Mouse (Mus musculus) intestine, embryonic 15.5 days (tissue): ENCODE results near the gene Ndrg3. TPM values are rescaled to one million over a fixed set of nuclear protein-coding genes. Genes with fewer than 3 reads are reported as not detected.
A peak's percentile ranks its signal among the peaks of the same experiment; 100 is the strongest.

Experiments
- ATAC-seq: fragments of 200-750 bp; cut with Nextera tagmentation; 2 replicates; pipeline ENCODE4 v1.8.0; 2017; ENCODE audit warnings: moderate TSS enrichment, moderate library complexity
- H3K27ac ChIP-seq: fragments of 300-500 bp; sonication (generic); 2 replicates; pipeline ENCODE4 v1.5.1; 2015; ENCODE audit warnings: mild to moderate bottlenecking, inconsistent platforms
- H3K27me3 ChIP-seq: fragments of 300-500 bp; sonication (generic); replicated peaks from 2 replicates; pipeline ENCODE4 v1.6.1; 2015; ENCODE audit warnings: inconsistent platforms
- H3K36me3 ChIP-seq: fragments of 300-500 bp; sonication (generic); 2 replicates; pipeline ENCODE4 v1.6.1; 2015; ENCODE audit warnings: inconsistent platforms
- H3K4me1 ChIP-seq: fragments of 300-500 bp; sonication (generic); replicated peaks from 2 replicates; pipeline ENCODE4 v1.6.1; 2015; ENCODE audit warnings: inconsistent platforms
- H3K4me2 ChIP-seq: fragments of 300-500 bp; sonication (generic); replicated peaks from 2 replicates; pipeline ENCODE4 v1.6.1; 2015; ENCODE audit warnings: mild to moderate bottlenecking, inconsistent platforms
- H3K4me3 ChIP-seq: fragments of 300-500 bp; sonication (generic); replicated peaks from 2 replicates; pipeline ENCODE4 v1.5.1; 2015; ENCODE audit warnings: inconsistent platforms
- H3K9ac ChIP-seq: fragments of 300-500 bp; sonication (generic); 2 replicates; pipeline ENCODE4 v1.6.1; 2015; ENCODE audit warnings: inconsistent platforms
- H3K9me3 ChIP-seq: fragments of 300-500 bp; sonication (generic); 2 replicates; pipeline ENCODE4 v1.6.1; 2016; ENCODE audit warnings: inconsistent platforms
- WGBS: fragments of 180-500 bp; shearing (Covaris S2); methylation state at CpG from one replicate; pipeline ENCODE4 v1.1.7; 2015; 5-methylcytosine and 5-hydroxymethylcytosine counted together
- polyA plus RNA-seq: library from polyadenylated mRNA; unstranded; fragments of >200 nt; fragmentation: Nextera tagmentation; extraction: Ambion mirVana; gene quantifications from 2 replicates; pipeline ENCODE4 v1.2.1, GENCODE M21; 2015

The Ndrg3 gene
- polyA plus RNA-seq, 1 experiment from 2014 or later, result 41.7 TPM

DNA sequence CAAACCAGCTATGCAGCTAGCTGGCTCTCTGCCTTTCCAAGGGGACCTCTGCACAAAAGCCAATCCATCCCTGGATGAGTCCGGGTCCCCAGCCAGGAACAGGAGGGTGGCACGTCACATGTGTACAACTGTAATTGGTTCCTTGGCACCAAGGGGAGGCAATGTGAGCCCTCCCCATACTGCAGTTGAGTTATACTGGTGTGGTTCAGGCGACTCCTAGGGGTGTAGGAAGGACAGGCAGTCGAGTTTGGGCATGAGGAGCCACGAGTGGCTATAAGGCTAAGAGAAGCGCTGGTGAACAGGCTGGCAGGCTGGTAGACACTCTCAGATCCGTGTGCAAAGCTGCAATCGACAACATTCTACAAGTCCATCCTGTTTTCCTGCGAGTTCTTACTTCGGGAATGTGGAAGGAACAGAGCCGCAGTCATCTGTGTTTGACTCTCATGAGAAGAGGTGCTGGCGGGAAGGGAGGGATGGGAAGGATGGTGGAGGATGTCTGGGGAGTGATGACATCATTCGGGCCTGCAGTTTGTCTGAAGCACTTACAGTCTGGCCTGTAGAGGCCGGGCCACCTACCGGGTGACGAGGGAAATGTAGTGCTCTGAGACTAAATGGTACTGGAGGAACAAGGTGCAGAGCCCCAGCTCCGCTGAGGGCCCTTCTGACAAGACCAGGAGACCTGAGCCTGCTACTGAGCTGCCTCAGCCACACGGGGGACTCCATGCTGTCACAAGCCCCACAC lies 24.8 kb upstream of the Ndrg3 start:
- Histone ChIP-seq H3K9me3 (no peaks in the 10 kb centered on the region), H3K36me3 (peaks cover 30% of the 10 kb centered on the region), H3K27ac (no peak overlapping the region), H3K4me1 (peaks cover 10% of the 10 kb centered on the region; the same call in 1 of the 2 replicates), H3K27me3 (no peaks in the 10 kb centered on the region), H3K9ac (no peak overlapping the region), H3K4me3 (no peak overlapping the region), H3K4me2 (no peak overlapping the region)
- 0 out of 2 replicates have a peak, but pooled peaks have one; percentile 23 for ATAC-seq
- 70% methylated on average over 18 of the region's 18 CpGs for WGBS

DNA sequence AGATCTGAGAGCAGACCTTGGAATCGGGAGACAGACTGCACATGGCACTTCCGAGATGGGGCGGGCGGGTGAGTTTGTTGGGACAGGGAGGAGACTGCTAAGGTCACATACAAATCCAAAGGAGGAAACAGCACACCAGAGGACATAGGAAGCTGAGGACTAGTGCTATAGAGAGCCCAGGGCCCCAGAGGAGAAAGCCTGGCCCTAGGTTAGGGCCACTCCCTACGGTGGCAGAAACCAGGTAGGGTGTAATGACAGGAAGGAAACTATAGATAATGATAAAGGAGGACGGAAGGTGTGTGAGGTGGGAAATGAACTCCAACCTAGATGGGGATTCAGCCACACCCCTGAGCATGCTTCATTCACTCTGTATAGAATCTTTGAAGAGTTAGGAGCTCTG lies 20.5 kb upstream of the Ndrg3 start:
- H3K4me2 ChIP-seq, result no peak overlapping the region
- no peak overlapping the region for H3K27ac ChIP-seq
- ATAC-seq, result peak; percentile 72
- WGBS, result 57% methylated on average over 6 of the region's 6 CpGs
- no peak overlapping the region for H3K9ac ChIP-seq
- no peak overlapping the region for H3K4me3 ChIP-seq
- no peaks in the 10 kb centered on the region for H3K27me3 ChIP-seq
- peaks cover 11% of the 10 kb centered on the region for H3K36me3 ChIP-seq
- no peaks in the 10 kb centered on the region for H3K9me3 ChIP-seq
- peaks cover 27% of the 10 kb centered on the region for H3K4me1 ChIP-seq

DNA sequence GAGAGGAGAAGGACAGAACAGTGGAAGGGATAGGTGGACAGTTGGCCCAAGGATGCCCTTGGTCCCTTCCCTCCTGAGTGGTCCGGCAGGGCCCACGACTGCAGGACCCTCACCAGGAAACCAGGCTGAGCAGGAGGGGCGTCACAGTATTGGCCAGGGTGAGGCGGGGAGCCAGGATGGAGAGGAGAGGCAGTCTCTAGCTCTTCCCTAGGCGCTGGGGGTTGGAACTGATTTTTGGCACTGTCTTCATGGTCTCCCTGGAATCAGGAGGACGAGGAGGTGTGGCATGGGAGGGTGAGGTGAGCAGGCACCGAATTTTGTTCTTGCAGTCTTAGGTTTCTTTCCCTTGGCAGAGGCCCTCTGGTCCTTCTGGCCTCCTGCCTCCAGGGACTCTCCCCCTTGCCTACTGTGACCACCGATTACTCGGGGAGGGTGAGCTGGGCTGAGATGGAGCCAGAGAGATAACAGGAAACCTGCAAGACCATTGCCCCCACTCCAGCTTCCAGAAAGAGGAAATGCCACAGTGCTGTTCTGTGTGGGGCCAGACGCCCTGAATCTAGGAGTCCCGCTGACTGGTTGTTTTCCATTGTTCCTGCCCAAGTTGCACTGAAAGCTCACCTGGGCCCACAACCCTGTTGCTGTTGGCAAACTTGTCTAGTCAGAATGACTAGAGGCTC lies 18.9 kb upstream of the Ndrg3 start:
- H3K4me1 ChIP-seq, result peaks cover 35% of the 10 kb centered on the region
- H3K4me2 ChIP-seq, result no peak overlapping the region
- no peak for ATAC-seq
- no peak overlapping the region for H3K4me3 ChIP-seq
- 0 out of 2 replicates have a peak, but pooled peaks cover 2% of the 10 kb centered on the region for H3K36me3 ChIP-seq
- peak overlapping the region; percentile 3; the same call in 1 of the 2 replicates for H3K9ac ChIP-seq
- H3K27me3 ChIP-seq, result no peaks in the 10 kb centered on the region
- H3K27ac ChIP-seq, result no peak overlapping the region
- no peaks in the 10 kb centered on the region for H3K9me3 ChIP-seq
- 33% methylated on average over 11 of the region's 11 CpGs for WGBS

DNA sequence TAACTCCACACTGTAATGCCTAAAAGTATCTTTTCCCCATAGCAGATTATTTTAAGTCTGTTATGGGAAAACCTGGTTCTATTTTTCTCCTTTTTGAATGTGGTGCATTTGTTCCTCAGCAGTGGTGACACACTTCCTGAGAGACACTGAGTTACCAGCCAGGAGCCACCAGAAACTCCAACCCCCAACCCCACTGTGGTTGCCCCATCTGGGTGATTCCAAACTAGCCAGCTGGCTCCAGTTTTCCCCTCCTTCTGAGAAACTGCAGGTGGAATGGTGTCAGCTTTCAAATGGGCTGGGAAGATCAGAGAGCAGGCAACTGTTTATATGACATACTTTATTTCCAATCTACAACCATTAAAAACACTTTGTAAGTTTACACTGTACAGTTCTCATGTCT lies 18.3 kb upstream of the Ndrg3 start:
- no peaks in the 10 kb centered on the region for H3K36me3 ChIP-seq
- no peak overlapping the region for H3K4me3 ChIP-seq
- no peak overlapping the region for H3K27ac ChIP-seq
- no peak overlapping the region for H3K4me2 ChIP-seq
- no peak overlapping the region for H3K9ac ChIP-seq
- no peaks in the 10 kb centered on the region for H3K9me3 ChIP-seq
- H3K4me1 ChIP-seq, result peaks cover 36% of the 10 kb centered on the region
- no peaks in the 10 kb centered on the region for H3K27me3 ChIP-seq
- ATAC-seq, result no peak

DNA sequence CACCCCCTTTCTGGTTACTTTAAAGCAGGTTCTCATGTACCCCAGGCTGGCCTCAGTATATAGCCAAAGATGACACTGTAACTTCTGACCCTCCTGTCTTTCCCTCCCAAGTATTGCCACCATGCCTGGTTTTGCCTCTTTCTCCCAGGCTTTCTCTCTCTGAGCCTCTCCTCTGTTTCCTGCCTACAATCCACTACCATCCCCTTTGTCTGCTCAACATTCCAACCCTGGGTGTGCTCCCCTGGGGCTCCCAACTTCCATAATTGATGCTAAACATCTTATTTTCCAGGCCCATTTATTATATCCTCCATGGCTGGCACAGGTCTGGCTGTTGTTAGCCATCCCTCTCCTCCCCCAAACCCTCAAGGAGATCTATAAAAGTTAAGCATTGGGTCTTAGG lies 16.7 kb upstream of the Ndrg3 start:
- Histone ChIP-seq H3K4me3 (no peak overlapping the region), H3K4me2 (no peak overlapping the region), H3K9ac (no peak overlapping the region), H3K27me3 (no peaks in the 10 kb centered on the region), H3K4me1 (peaks cover 36% of the 10 kb centered on the region), H3K36me3 (no peaks in the 10 kb centered on the region), H3K9me3 (no peaks in the 10 kb centered on the region), H3K27ac (no peak overlapping the region)
- ATAC-seq, result no peak

DNA sequence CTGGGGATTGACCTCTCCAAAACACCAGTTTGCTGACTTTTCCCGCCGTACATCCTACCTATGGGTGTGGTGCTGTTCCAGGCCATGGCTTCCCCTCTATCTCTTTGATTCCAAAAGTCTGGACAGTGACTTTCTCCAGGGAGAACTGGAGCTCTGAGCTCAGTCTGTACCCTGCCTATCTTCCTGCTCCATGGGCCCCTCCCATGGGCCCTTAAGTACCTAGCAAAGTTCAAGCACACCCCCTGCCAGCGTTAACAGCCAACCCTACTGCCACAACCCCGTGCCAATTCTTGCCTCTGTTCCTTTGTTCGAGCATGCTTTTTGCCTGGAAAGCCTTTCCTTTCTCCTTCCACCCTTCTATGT lies 15.4 kb upstream of the Ndrg3 start:
- Histone ChIP-seq H3K27me3 (no peaks in the 10 kb centered on the region), H3K9me3 (no peaks in the 10 kb centered on the region), H3K27ac (peak overlapping the region; percentile 72), H3K36me3 (peaks cover 4% of the 10 kb centered on the region; the same call in 1 of the 2 replicates), H3K4me1 (peaks cover 30% of the 10 kb centered on the region), H3K9ac (peak overlapping the region; percentile 61), H3K4me3 (peak overlapping the region; percentile 73), H3K4me2 (peak overlapping the region; percentile 79)
- 27% methylated on average over 5 of the region's 5 CpGs for WGBS
- ATAC-seq, result peak; percentile 57; the same call in 1 of the 2 replicates

DNA sequence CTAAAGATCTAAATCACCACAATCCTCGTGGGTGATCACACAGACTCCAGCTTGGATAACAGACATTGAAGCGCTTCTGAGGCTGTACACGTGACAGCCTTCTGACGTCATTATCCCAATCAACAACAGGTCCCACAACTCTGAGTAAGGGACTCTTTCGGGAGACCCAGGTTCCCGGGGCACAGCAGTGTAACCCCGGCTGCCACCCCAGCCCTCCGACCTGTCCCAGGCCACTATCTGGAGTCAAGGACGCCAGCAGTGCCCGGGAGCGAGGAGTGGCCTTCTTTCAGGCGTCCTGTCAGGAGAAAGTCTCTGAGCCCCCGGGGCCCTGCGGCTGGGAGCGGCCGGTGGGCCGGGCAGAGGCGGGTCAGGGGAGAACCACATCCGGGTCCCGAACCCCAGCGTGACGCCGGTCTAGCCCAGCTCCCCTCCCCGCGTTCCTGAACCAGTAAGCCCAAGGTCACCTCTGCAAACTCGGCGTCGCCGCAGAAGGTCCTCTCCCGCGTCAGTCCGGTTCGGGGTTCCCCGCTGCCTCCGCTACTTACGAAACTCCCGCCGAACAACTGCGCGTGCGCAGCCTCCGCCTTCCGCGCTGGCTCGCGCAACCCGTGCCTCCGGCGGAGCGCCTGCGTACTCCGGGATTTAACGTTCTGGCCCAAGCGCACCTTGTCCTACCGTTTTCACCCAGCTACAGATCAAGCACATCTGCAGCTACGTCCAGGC lies 14.8 kb upstream of the Ndrg3 start, which contains the start of gene Dsn1:
TSS of gene Dsn1 (minus strand) at position 644 of the 723 bp plus-strand sequence.
- Histone ChIP-seq H3K27me3 (no peaks in the 10 kb centered on the region), H3K36me3 (peaks cover 4% of the 10 kb centered on the region; the same call in 1 of the 2 replicates), H3K4me1 (peaks cover 25% of the 10 kb centered on the region), H3K27ac (peak within 1 kb of the TSS; percentile 72), H3K9me3 (no peaks in the 10 kb centered on the region), H3K9ac (peak within 1 kb of the TSS; percentile 61), H3K4me3 (peak within 1 kb of the TSS; percentile 73), H3K4me2 (peak within 1 kb of the TSS; percentile 79)
- under 1% methylated on average over 56 of the region's 56 CpGs for WGBS
- ATAC-seq, result peak; percentile 91

DNA sequence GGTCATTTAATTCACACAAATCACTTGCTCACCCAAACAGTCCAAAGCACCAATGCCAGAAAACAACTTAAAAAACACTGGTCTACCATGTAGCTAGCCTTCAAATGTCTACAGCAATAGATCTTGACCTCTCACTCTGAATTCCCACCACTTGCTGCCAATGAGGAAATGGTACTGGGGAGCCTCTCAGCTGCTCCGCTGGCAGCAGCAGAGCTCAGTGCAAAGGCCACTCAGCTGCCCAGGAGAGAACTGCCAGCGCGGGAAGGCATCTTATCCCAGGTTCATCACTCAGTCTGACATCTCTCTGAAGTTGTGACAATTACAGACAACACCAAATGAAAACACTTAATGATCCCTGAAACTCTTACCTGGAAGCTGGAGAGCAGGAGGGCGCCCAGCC lies 10.5 kb upstream of the Ndrg3 start:
- Histone ChIP-seq H3K4me1 (peaks cover 9% of the 10 kb centered on the region; the same call in 1 of the 2 replicates), H3K36me3 (peaks cover 17% of the 10 kb centered on the region), H3K27me3 (no peaks in the 10 kb centered on the region), H3K27ac (no peak overlapping the region), H3K4me3 (no peak overlapping the region), H3K4me2 (no peak overlapping the region), H3K9ac (no peak overlapping the region), H3K9me3 (no peaks in the 10 kb centered on the region)
- ATAC-seq, result no peak
- 93% methylated on average over 4 of the region's 4 CpGs for WGBS

DNA sequence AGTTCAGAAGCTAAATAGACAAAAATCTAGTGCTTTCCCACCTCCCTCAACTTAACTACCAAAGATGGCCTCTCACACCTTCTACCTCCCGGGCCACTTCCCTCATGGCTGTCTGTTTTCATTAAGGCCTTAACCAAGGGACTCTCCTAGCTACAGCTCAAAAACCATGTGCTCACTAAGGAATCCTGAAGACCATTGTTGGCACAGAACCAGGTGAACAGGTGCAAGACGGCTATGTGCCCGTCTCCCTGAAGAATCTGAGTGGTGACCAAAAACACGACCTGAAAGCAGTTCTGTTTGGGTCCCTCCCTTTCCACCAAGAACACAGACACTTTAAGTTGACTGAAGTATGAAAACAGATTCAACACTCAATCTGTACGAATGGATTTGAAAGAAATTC lies 6.4 kb upstream of the Ndrg3 start:
- H3K9ac ChIP-seq, result no peak overlapping the region
- WGBS, result 89% methylated on average over 5 of the region's 5 CpGs
- H3K4me3 ChIP-seq, result no peak overlapping the region
- H3K36me3 ChIP-seq, result peaks cover 24% of the 10 kb centered on the region
- ATAC-seq, result no peak
- H3K27me3 ChIP-seq, result no peaks in the 10 kb centered on the region
- no peaks in the 10 kb centered on the region for H3K4me1 ChIP-seq
- H3K9me3 ChIP-seq, result no peaks in the 10 kb centered on the region
- no peak overlapping the region for H3K4me2 ChIP-seq
- H3K27ac ChIP-seq, result no peak overlapping the region

DNA sequence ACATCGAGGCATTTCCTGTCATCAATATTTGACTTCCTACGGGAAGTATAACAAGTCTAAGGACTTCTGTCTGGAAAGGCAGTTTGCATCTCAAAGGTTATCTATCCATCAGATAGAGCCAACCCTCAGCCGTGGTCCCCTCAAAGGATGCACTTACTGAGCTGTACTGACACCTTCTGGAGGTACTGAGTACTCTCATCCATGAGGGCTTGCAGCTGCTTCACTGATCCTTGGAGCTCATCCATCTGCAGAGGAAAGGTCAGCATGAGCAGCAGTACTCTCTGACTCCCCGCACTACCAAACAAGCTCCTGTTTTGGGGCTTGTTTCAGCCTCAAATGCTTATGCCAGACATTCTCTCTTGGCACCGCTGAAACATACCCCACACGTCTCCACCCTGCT lies 4.7 kb upstream of the Ndrg3 start:
- H3K4me1 ChIP-seq, result no peaks in the 10 kb centered on the region
- H3K4me3 ChIP-seq, result no peak overlapping the region
- H3K9me3 ChIP-seq, result no peaks in the 10 kb centered on the region
- WGBS, result 59% methylated on average over 6 of the region's 6 CpGs
- no peak overlapping the region for H3K27ac ChIP-seq
- H3K4me2 ChIP-seq, result no peak overlapping the region
- no peak overlapping the region for H3K9ac ChIP-seq
- H3K27me3 ChIP-seq, result no peaks in the 10 kb centered on the region
- peaks cover 20% of the 10 kb centered on the region for H3K36me3 ChIP-seq
- ATAC-seq, result no peak

DNA sequence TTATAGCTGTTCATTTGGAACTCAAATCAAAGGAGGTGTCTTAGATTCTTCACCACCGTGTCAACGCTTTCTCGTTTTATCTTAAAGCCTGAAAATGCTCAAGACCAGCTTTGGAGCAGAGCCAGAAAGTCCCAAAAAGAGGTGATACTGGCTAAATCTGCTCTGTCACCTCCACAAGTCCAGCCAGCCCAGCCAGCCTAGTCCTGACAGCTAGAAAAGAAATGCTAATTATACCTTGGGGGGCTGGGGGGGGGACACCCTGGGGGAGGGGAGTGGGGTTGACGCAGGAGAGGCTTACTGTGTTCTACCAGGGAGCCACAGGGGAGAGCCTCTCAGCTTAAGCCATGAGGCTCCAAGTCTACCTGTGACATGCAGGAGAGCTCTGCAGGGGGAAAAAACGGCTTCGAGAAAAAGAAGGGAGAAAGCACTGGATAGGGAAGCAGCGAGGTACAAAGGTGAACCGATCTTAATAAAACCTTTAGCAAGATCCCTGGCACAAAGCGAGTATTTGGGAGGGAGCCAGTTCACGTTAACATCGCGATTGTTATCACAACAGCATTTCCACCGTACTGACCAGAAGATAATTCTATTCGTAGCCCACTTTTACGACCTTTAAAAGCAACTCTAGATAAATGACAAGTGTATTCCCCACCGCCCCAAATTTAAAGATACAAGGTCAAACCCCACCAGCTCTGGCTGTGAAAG lies 977 bp downstream of the Ndrg3 start:
- Histone ChIP-seq H3K4me1 (peaks cover 8% of the 10 kb centered on the region), H3K4me2 (peak overlapping the region; percentile 92), H3K9ac (peak overlapping the region; percentile 87), H3K27me3 (no peaks in the 10 kb centered on the region), H3K9me3 (no peaks in the 10 kb centered on the region), H3K36me3 (0 out of 2 replicates have a peak, but pooled peaks cover 3% of the 10 kb centered on the region), H3K4me3 (peak overlapping the region; percentile 93), H3K27ac (no peak overlapping the region)
- 8% methylated on average over 16 of the region's 16 CpGs for WGBS
- no peak for ATAC-seq

DNA sequence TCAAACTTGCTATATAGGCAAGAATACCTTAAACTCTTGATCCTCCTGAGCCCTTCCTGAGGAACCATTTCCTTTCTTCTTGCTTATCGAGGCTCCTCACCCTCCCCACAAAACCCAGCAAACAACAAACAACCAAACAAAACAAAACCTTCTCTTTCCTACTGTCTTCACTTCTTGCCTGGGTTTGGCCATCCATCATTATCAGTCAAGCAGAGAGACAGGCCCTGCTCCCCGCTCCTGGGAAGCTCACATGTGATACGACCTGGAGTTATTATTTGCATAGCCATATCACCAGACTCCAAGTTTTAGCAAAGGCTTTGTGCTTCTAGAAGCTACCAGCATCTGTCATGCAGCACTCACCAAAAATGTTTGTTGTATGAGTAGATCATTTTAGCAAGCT lies 4.5 kb downstream of the Ndrg3 start:
- no peaks in the 10 kb centered on the region for H3K36me3 ChIP-seq
- H3K4me3 ChIP-seq, result no peak overlapping the region
- no peak overlapping the region for H3K4me2 ChIP-seq
- no peaks in the 10 kb centered on the region for H3K27me3 ChIP-seq
- H3K9ac ChIP-seq, result no peak overlapping the region
- WGBS, result 60% methylated on average over 3 of the region's 3 CpGs
- no peaks in the 10 kb centered on the region for H3K9me3 ChIP-seq
- H3K27ac ChIP-seq, result no peak overlapping the region
- peaks cover 15% of the 10 kb centered on the region for H3K4me1 ChIP-seq
- no peak for ATAC-seq
